Mouse (Mus musculus) pancreas, adult 10 weeks (tissue): ENCODE results near the gene Krt6b. TPM values are rescaled to one million over a fixed set of nuclear protein-coding genes. Genes with fewer than 3 reads are reported as not detected.

Experiments used
- polyA plus RNA-seq: library from polyadenylated mRNA; stranded (reverse); fragments of 350-450 nt; fragmentation: Illumina TruSeq; extraction: RNeasy Lipid Tissue Mini Kit (QIAGEN cat#74804); gene quantifications from one replicate; pipeline ENCODE4 v1.2.3, GENCODE M21; 2015; ENCODE audit warnings: low read depth, low replicate concordance; ENCODE audit not compliant: insufficient read depth

Krt6b gene
- not detected for polyA plus RNA-seq

GRCm38 (mm10) chr15:101680187-101680586 is at the start of gene Krt6b:
Krt6b (minus strand) TSS chr15:101680287.

GRCm38 (mm10) chr15:101712720-101713119 is 32.6 kb upstream of the Krt6b start, which contains the start of gene Krt5:
Krt5 (minus strand) TSS chr15:101712898.

GRCm38 (mm10) chr15:101694207-101694606 is 14.1 kb upstream of the Krt6b start, which contains the start of gene Krt6a:
Krt6a (minus strand) TSS chr15:101694307.

GRCm38 (mm10) chr15:101647280-101647679 is 32.8 kb downstream of the Krt6b start, which contains the start of gene Gm5478:
Gm5478 (minus strand) TSS chr15:101647380.

GRCm38 (mm10) chr15:101627884-101628283 is 52.2 kb downstream of the Krt6b start, which contains the start of gene Gm5414:
Gm5414 (minus strand) TSS chr15:101628188.

Other genes with a start within 250 kb of the Krt6b start
- gene Krt87, start 241.5 kb downstream of the Krt6b start, polyA plus RNA-seq: not detected
- gene Krt88, start 232.5 kb downstream of the Krt6b start, polyA plus RNA-seq: not detected
- not detected for gene Krt81, start 216.5 kb downstream of the Krt6b start, polyA plus RNA-seq
- not detected for gene Krt86, start 206.8 kb downstream of the Krt6b start, polyA plus RNA-seq
- not detected for gene Krt83, start 188.8 kb downstream of the Krt6b start, polyA plus RNA-seq
- gene Gm49425, start 163.0 kb downstream of the Krt6b start, polyA plus RNA-seq: not detected
- gene Krt84, start 147.5 kb downstream of the Krt6b start, polyA plus RNA-seq: not detected
- gene Krt82, start 129.6 kb downstream of the Krt6b start, polyA plus RNA-seq: not detected
- gene Krt90, start 117.3 kb downstream of the Krt6b start, polyA plus RNA-seq: not detected
- not detected for gene Krt75, start 106.4 kb downstream of the Krt6b start, polyA plus RNA-seq
- gene Gm5414, start 52.1 kb downstream of the Krt6b start, polyA plus RNA-seq: not detected
- not detected for gene Gm5478, start 32.9 kb downstream of the Krt6b start, polyA plus RNA-seq
- gene Krt6a, start 14.0 kb upstream of the Krt6b start, polyA plus RNA-seq: not detected
- gene Krt5, start 32.6 kb upstream of the Krt6b start, polyA plus RNA-seq: not detected
- not detected for gene Krt71, start 62.8 kb upstream of the Krt6b start, polyA plus RNA-seq
- not detected for gene Krt72, start 106.2 kb upstream of the Krt6b start, polyA plus RNA-seq
- gene Krt73, start 122.1 kb upstream of the Krt6b start, polyA plus RNA-seq: not detected
- not detected for gene Krt2, start 137.9 kb upstream of the Krt6b start, polyA plus RNA-seq
- gene Krt1, start 170.5 kb upstream of the Krt6b start, polyA plus RNA-seq: not detected
- gene Krt77, start 189.4 kb upstream of the Krt6b start, polyA plus RNA-seq: not detected
- 0.35 TPM for gene Krt76, start 212.6 kb upstream of the Krt6b start, polyA plus RNA-seq
- not detected for gene Krt4, start 244.4 kb upstream of the Krt6b start, polyA plus RNA-seq